Mouse (Mus musculus): ENCODE data around the gene Atp6v1f. TPM values are rescaled to one million over a fixed set of nuclear protein-coding genes. Genes with fewer than 3 reads are reported as not detected.

The Atp6v1f gene
- polyA plus RNA-seq, 1 experiment from 2014 or later: 300 TPM

DNA sequence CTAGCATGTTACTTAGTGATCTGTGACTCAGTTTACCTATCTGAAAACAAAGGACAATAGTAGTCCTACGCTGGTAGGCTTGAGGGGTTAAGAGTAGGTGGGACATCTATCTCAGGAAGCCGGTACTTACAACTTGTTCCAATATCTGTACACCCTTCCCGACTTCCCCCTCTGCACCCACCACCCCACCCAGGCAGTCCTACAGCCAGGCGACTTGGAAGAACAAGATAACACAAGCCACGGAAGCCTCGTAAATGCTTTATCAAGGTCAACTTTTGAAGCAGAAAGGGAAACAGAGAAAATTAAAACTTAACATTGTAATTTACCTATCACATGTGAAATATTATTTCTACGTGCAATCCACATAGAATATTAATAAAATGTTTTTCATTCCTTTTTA lies 32.7 kb downstream of the Atp6v1f start:
- H3K27ac ChIP-seq (ENCODE audit: low read depth): no peak overlapping the region
- H3K9me3 ChIP-seq (ENCODE audit: control insufficient read depth, low read length): no peaks in the 10 kb centered on the region
- H3K4me1 ChIP-seq (replicated peaks; ENCODE audit: control insufficient read depth, insufficient read depth, low read length): no peaks in the 10 kb centered on the region; the same call in 1 of the 2 replicates
- H3K27me3 ChIP-seq (replicated peaks; ENCODE audit: control insufficient read depth, insufficient read depth, low read length): no peaks in the 10 kb centered on the region
- peaks cover 43% of the 10 kb centered on the region for H3K36me3 ChIP-seq (ENCODE audit: control insufficient read depth, insufficient read depth, low read length)
- ATAC-seq (replicated peaks; ENCODE audit: low FRiP score, low TSS enrichment, low read depth) (no peak), DNase-seq (ENCODE audit: low spot score) (no peak)
- no peak overlapping the region for H3K4me2 ChIP-seq (ENCODE audit: low read length)
- H3K9ac ChIP-seq (ENCODE audit: low read length): no peak overlapping the region
- no peak overlapping the region for H3K4me3 ChIP-seq (ENCODE audit: low read depth, low read length)
- 85% methylated on average over 7 of the region's 7 CpGs for WGBS

DNA sequence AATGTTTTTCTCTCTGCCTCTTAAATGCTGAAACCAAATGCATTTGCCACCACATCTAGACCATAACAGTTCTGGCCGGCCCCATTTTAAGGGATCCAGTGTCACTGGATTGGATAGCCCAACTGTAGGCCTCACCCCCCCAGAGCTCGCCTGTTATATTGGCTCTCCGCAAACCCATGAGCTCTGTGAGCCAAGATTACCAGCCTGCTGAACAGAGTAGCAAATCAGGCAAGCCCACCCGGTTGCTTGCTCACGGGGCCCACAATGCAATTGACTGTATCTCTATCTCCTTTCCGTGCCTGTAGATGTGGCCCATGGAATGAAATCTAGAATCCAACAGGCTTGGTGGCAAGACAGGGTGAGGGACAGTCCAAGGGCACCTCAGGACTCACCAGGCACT lies 33.3 kb downstream of the Atp6v1f start:
- H3K36me3 ChIP-seq (ENCODE audit: control insufficient read depth, insufficient read depth, low read length): peaks cover 43% of the 10 kb centered on the region
- ATAC-seq (replicated peaks; ENCODE audit: low FRiP score, low TSS enrichment, low read depth) (no peak), DNase-seq (ENCODE audit: low spot score) (no peak)
- H3K9ac ChIP-seq (ENCODE audit: low read length): no peak overlapping the region
- WGBS: 94% methylated on average over 6 of the region's 6 CpGs
- H3K4me1 ChIP-seq (replicated peaks; ENCODE audit: control insufficient read depth, insufficient read depth, low read length): peaks cover 1% of the 10 kb centered on the region; the same call in 1 of the 2 replicates
- no peak overlapping the region for H3K4me3 ChIP-seq (ENCODE audit: low read depth, low read length)
- H3K4me2 ChIP-seq (ENCODE audit: low read length): no peak overlapping the region
- H3K27ac ChIP-seq (ENCODE audit: low read depth): no peak overlapping the region
- no peaks in the 10 kb centered on the region for H3K9me3 ChIP-seq (ENCODE audit: control insufficient read depth, low read length)
- H3K27me3 ChIP-seq (replicated peaks; ENCODE audit: control insufficient read depth, insufficient read depth, low read length): no peaks in the 10 kb centered on the region

DNA sequence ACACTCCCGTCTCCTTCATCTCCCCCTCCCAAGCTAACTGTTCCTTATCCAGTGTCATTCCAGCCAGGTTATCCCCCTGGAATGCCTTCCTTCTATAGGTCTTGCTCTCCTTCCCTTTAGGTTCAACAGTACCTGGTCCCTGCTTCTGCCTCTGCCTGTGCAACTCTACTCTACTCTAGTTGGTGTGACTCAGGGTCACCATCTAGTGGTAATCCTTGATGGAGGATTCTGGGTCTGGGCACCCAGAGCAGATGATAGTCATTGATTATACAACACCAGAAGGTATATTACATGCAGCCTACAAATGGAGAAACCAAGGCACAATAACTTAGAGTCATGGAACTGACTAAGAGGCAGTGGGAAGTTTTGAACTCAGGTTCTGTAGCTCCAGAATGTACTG lies 34.1 kb downstream of the Atp6v1f start:
- Histone ChIP-seq H3K9me3 (ENCODE audit: control insufficient read depth, low read length) (no peaks in the 10 kb centered on the region), H3K4me2 (ENCODE audit: low read length) (no peak overlapping the region), H3K4me1 (replicated peaks; ENCODE audit: control insufficient read depth, insufficient read depth, low read length) (peaks cover 3% of the 10 kb centered on the region; the same call in 1 of the 2 replicates), H3K36me3 (ENCODE audit: control insufficient read depth, insufficient read depth, low read length) (peaks cover 43% of the 10 kb centered on the region), H3K4me3 (ENCODE audit: low read depth, low read length) (no peak overlapping the region), H3K27me3 (replicated peaks; ENCODE audit: control insufficient read depth, insufficient read depth, low read length) (no peaks in the 10 kb centered on the region), H3K27ac (ENCODE audit: low read depth) (no peak overlapping the region), H3K9ac (ENCODE audit: low read length) (no peak overlapping the region)
- no peak for ATAC-seq (replicated peaks; ENCODE audit: low FRiP score, low TSS enrichment, low read depth)
- 96% methylated on average over 1 of the region's 1 CpGs for WGBS
- no peak for DNase-seq (ENCODE audit: low spot score)

GRCm38 (mm10) chr6:29505493-29505892 lies 38.0 kb downstream of the Atp6v1f start:
- Histone ChIP-seq H3K27me3 (replicated peaks; ENCODE audit: control insufficient read depth, insufficient read depth, low read length) (no peaks in the 10 kb centered on the region), H3K4me3 (ENCODE audit: low read depth, low read length) (no peak overlapping the region), H3K9ac (ENCODE audit: low read length) (no peak overlapping the region), H3K36me3 (ENCODE audit: control insufficient read depth, insufficient read depth, low read length) (peaks cover 20% of the 10 kb centered on the region), H3K27ac (ENCODE audit: low read depth) (no peak overlapping the region), H3K4me1 (replicated peaks; ENCODE audit: control insufficient read depth, insufficient read depth, low read length) (peaks cover 17% of the 10 kb centered on the region), H3K4me2 (ENCODE audit: low read length) (no peak overlapping the region), H3K9me3 (ENCODE audit: control insufficient read depth, low read length) (no peaks in the 10 kb centered on the region)
- DNase-seq (ENCODE audit: low spot score) (no peak), ATAC-seq (replicated peaks; ENCODE audit: low FRiP score, low TSS enrichment, low read depth) (no peak)
- 89% methylated on average over 5 of the region's 5 CpGs for WGBS

- 21% methylated on average over 8 of the region's 8 CpGs for WGBS
Measured at GRCm38 (mm10) chr6:29506834-29507233, 39.3 kb downstream of the Atp6v1f start.

DNA sequence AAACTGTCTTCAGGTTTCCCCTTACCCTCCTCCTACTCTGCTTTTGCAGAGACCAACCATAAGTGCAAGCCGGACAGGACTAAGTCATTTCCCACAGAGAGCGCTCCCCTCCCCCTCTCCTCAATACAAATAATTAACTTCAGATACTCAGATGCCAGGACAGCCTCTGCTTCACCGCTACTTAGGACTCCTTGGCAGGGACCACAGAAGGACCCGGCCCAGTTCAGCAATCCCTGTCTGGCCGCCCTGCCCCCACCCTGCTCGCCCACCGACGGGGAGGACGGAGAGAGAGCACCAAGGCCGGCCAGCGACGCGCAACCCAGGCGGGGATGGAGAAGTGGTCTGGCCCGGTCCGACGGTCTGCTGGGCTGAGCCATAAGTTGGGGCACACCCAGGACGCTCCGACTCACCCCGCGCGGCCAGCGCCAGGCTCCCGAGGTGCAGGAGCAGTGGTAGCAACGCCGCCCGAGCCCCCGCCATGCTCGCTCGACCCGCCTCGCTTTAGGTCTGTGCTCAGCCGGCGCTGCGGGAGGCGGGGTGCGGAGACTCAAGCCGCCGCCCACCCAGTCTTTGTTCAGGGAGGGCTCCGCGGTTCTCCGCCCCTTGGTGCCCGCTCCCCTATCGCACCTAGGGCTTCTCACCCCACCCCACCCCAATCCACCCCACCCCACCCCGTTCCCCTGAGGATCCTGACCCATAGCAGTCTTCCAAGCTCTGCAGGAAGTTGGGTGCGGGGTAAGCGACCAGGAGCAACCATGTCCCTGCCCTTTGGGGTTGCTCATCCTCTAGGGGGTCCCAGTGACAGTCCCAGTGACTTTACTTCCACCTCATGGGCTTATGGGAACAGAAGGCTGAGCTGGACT lies 40.2 kb downstream of the Atp6v1f start, which contains the start of gene Kcp:
TSS of gene Kcp (minus strand) at position 506 of the 863 bp plus-strand sequence.
- Histone ChIP-seq H3K27me3 (replicated peaks; ENCODE audit: control insufficient read depth, insufficient read depth, low read length) (no peaks in the 10 kb centered on the region), H3K36me3 (ENCODE audit: control insufficient read depth, insufficient read depth, low read length) (peaks cover 13% of the 10 kb centered on the region), H3K27ac (ENCODE audit: low read depth) (peak within 1 kb of the TSS; percentile 60), H3K9me3 (ENCODE audit: control insufficient read depth, low read length) (no peaks in the 10 kb centered on the region), H3K9ac (ENCODE audit: low read length) (peak within 1 kb of the TSS; percentile 58), H3K4me3 (ENCODE audit: low read depth, low read length) (peak within 1 kb of the TSS; percentile 57), H3K4me2 (ENCODE audit: low read length) (peak within 1 kb of the TSS; percentile 68), H3K4me1 (replicated peaks; ENCODE audit: control insufficient read depth, insufficient read depth, low read length) (peaks cover 18% of the 10 kb centered on the region)
- 1% methylated on average over 47 of the region's 47 CpGs for WGBS
- ATAC-seq (replicated peaks; ENCODE audit: low FRiP score, low TSS enrichment, low read depth) (peak; percentile 70), DNase-seq (ENCODE audit: low spot score) (peak; percentile 80)

More at GRCm38 (mm10) chr6:29506834-29507233, 39.3 kb downstream of the Atp6v1f start:
- Histone ChIP-seq H3K4me3 (ENCODE audit: low read depth, low read length) (peak overlapping the region; percentile 57), H3K27ac (ENCODE audit: low read depth) (no peak overlapping the region), H3K9ac (ENCODE audit: low read length) (peak overlapping the region; percentile 58), H3K36me3 (ENCODE audit: control insufficient read depth, insufficient read depth, low read length) (peaks cover 17% of the 10 kb centered on the region), H3K27me3 (replicated peaks; ENCODE audit: control insufficient read depth, insufficient read depth, low read length) (no peaks in the 10 kb centered on the region), H3K4me1 (replicated peaks; ENCODE audit: control insufficient read depth, insufficient read depth, low read length) (peaks cover 17% of the 10 kb centered on the region), H3K4me2 (ENCODE audit: low read length) (peak overlapping the region; percentile 68), H3K9me3 (ENCODE audit: control insufficient read depth, low read length) (no peaks in the 10 kb centered on the region)
- ATAC-seq (replicated peaks; ENCODE audit: low FRiP score, low TSS enrichment, low read depth) (no peak), DNase-seq (ENCODE audit: low spot score) (no peak)

GRCm38 (mm10) chr6:29509086-29509485 lies 41.6 kb downstream of the Atp6v1f start:
- Histone ChIP-seq H3K9ac (ENCODE audit: low read length) (no peak overlapping the region), H3K27me3 (replicated peaks; ENCODE audit: control insufficient read depth, insufficient read depth, low read length) (no peaks in the 10 kb centered on the region), H3K4me1 (replicated peaks; ENCODE audit: control insufficient read depth, insufficient read depth, low read length) (peaks cover 27% of the 10 kb centered on the region), H3K4me3 (ENCODE audit: low read depth, low read length) (no peak overlapping the region), H3K36me3 (ENCODE audit: control insufficient read depth, insufficient read depth, low read length) (peaks cover 5% of the 10 kb centered on the region), H3K4me2 (ENCODE audit: low read length) (no peak overlapping the region), H3K27ac (ENCODE audit: low read depth) (peak overlapping the region; percentile 60), H3K9me3 (ENCODE audit: control insufficient read depth, low read length) (no peaks in the 10 kb centered on the region)
- WGBS: 31% methylated on average over 2 of the region's 2 CpGs
- DNase-seq (ENCODE audit: low spot score) (no peak), ATAC-seq (replicated peaks; ENCODE audit: low FRiP score, low TSS enrichment, low read depth) (0 out of 2 replicates have a peak, but pooled peaks have one; percentile 9)

DNA sequence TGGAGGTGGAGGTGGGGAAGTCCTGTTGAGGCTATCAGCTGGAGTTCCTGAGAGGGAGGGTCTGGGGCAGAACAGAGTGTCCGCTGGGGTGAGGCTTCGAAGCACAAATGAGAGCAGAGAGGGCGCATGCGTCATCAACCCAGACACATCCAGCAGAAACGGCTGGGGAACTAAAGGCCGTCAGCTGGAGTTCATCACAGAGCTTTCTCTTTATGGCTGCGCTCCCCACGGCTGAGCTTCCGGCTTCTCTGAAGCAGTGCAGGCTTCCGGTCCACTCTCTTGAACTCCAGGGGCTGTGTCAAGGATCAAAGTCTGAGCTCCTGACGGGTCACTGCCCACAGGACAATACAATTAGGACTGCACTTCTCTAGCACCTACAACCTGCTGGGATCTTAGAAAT lies 45.8 kb downstream of the Atp6v1f start:
- Histone ChIP-seq H3K4me1 (replicated peaks; ENCODE audit: control insufficient read depth, insufficient read depth, low read length) (peaks cover 27% of the 10 kb centered on the region), H3K9ac (ENCODE audit: low read length) (0 out of 2 replicates have a peak overlapping the region, but pooled peaks have one; percentile 20), H3K36me3 (ENCODE audit: control insufficient read depth, insufficient read depth, low read length) (no peaks in the 10 kb centered on the region), H3K9me3 (ENCODE audit: control insufficient read depth, low read length) (no peaks in the 10 kb centered on the region), H3K27me3 (replicated peaks; ENCODE audit: control insufficient read depth, insufficient read depth, low read length) (no peaks in the 10 kb centered on the region), H3K4me3 (ENCODE audit: low read depth, low read length) (no peak overlapping the region), H3K4me2 (ENCODE audit: low read length) (peak overlapping the region; percentile 45), H3K27ac (ENCODE audit: low read depth) (peak overlapping the region; percentile 84)
- ATAC-seq (replicated peaks; ENCODE audit: low FRiP score, low TSS enrichment, low read depth) (peak; percentile 80), DNase-seq (ENCODE audit: low spot score) (peak; percentile 78)
- WGBS: under 1% methylated on average over 11 of the region's 11 CpGs
